Mouse (Mus musculus): Measurements from ENCODE around the gene Slc7a4.
"Not testable (repeated sequence)": the region's sequence is repeated elsewhere in the genome, so short reads cannot be mapped to it uniquely, and the experiment has no call there.

Gene Slc7a4

GRCm38 (mm10) chr16:17561751-17562208 lies 21.2 kb downstream of the Slc7a4 start, which contains the start of gene P2rx6:
P2rx6 (plus strand) TSS chr16:17561885.
- no peak for DNase-seq (ENCODE audit: low spot score in 2 of 2)

- DNase-seq (ENCODE audit: low spot score in 2 of 2), result no peak
Measured at GRCm38 (mm10) chr16:17561128-17561750, 21.8 kb downstream of the Slc7a4 start, which contains the start of gene Lrrc74b. Lrrc74b (minus strand) TSS chr16:17561247.

GRCm38 (mm10) chr16:17559396-17560027 lies 23.5 kb downstream of the Slc7a4 start:
- no peak for DNase-seq (ENCODE audit: low spot score in 2 of 2)

- DNase-seq (ENCODE audit: low spot score in 2 of 2), result no peak
Measured at GRCm38 (mm10) chr16:17558811-17559210, 24.2 kb downstream of the Slc7a4 start.

- DNase-seq (ENCODE audit: low spot score in 2 of 2), result peak; percentile 81 to 85
Measured at GRCm38 (mm10) chr16:17557947-17558480, 25.0 kb downstream of the Slc7a4 start.

- no peak for DNase-seq (ENCODE audit: low spot score in 2 of 2)
Measured at GRCm38 (mm10) chr16:17556907-17557306, 26.1 kb downstream of the Slc7a4 start.

GRCm38 (mm10) chr16:17556180-17556579 lies 26.8 kb downstream of the Slc7a4 start:
- DNase-seq (ENCODE audit: low spot score in 2 of 2), result no peak

GRCm38 (mm10) chr16:17554702-17555101 lies 28.3 kb downstream of the Slc7a4 start:
- not testable (repeated sequence) for DNase-seq (ENCODE audit: low spot score in 2 of 2)

- no peak for DNase-seq (ENCODE audit: low spot score in 2 of 2)
Measured at GRCm38 (mm10) chr16:17553910-17554685, 28.9 kb downstream of the Slc7a4 start.

GRCm38 (mm10) chr16:17552837-17553236 lies 30.2 kb downstream of the Slc7a4 start:
- no peak for DNase-seq (ENCODE audit: low spot score in 2 of 2)

- DNase-seq (ENCODE audit: low spot score in 2 of 2), result no peak
Measured at GRCm38 (mm10) chr16:17542632-17543031, 40.4 kb downstream of the Slc7a4 start.

GRCm38 (mm10) chr16:17536584-17536983 lies 46.4 kb downstream of the Slc7a4 start:
- DNase-seq (ENCODE audit: low spot score in 2 of 2), result no peak

- DNase-seq (ENCODE audit: low spot score in 2 of 2), result no peak
Measured at GRCm38 (mm10) chr16:17532676-17533329, 50.2 kb downstream of the Slc7a4 start.

- DNase-seq (ENCODE audit: low spot score in 2 of 2), result no peak
Measured at GRCm38 (mm10) chr16:17532271-17532670, 50.7 kb downstream of the Slc7a4 start.

GRCm38 (mm10) chr16:17530640-17531288 lies 52.2 kb downstream of the Slc7a4 start, which contains the start of gene Thap7:
Thap7 (minus strand) TSS chr16:17531136.
- peak; percentile 96 for DNase-seq (ENCODE audit: low spot score in 2 of 2)

GRCm38 (mm10) chr16:17529981-17530586 lies 52.9 kb downstream of the Slc7a4 start:
- DNase-seq (ENCODE audit: low spot score in 2 of 2), result no peak

GRCm38 (mm10) chr16:17528276-17528675 lies 54.7 kb downstream of the Slc7a4 start:
- no peak for DNase-seq (ENCODE audit: low spot score in 2 of 2)

- DNase-seq (ENCODE audit: low spot score in 2 of 2), result no peak
Measured at GRCm38 (mm10) chr16:17527606-17528005, 55.4 kb downstream of the Slc7a4 start.

GRCm38 (mm10) chr16:17526223-17526622 lies 56.8 kb downstream of the Slc7a4 start:
- DNase-seq (ENCODE audit: low spot score in 2 of 2), result no peak

GRCm38 (mm10) chr16:17525524-17525923 lies 57.5 kb downstream of the Slc7a4 start:
- no peak for DNase-seq (ENCODE audit: low spot score in 2 of 2)

GRCm38 (mm10) chr16:17524156-17524555 lies 58.9 kb downstream of the Slc7a4 start:
- no peak for DNase-seq (ENCODE audit: low spot score in 2 of 2)
